Mouse (Mus musculus) 3T3-L1 (cell line): ENCODE results near the gene Pdia5.

Source experiments
- DNase-seq: peaks from one replicate; pipeline ENCODE4 v3.0.0-alpha.2; 2015; ENCODE audit warnings: low read depth, low spot score

Gene Pdia5

GRCm38 (mm10) chr16:35360593-35360992, 130.1 kb downstream of the Pdia5 start:
- DNase-seq = peak; percentile 69

- no peak for DNase-seq
Measured at GRCm38 (mm10) chr16:35357449-35357848, 133.2 kb downstream of the Pdia5 start.
